Mouse (Mus musculus) thymus, postnatal 25 days (tissue): ENCODE measurements around the gene B4galnt1.
A peak's percentile ranks its signal among the peaks of the same experiment; 100 is the strongest.

Source experiments
- DNase-seq: peaks from one replicate; pipeline ENCODE4 v3.0.0; 2022

The B4galnt1 gene

GRCm38 (mm10) chr10:127211414-127211854, 46.4 kb downstream of the B4galnt1 start, which contains the start of gene Pip4k2c:
Gene Pip4k2c, minus strand, starts transcription at chr10:127211585.
- peak; percentile 94 for DNase-seq

- DNase-seq: no peak
Observed at GRCm38 (mm10) chr10:127213272-127213671, 48.2 kb downstream of the B4galnt1 start.

GRCm38 (mm10) chr10:127213704-127214421, 48.8 kb downstream of the B4galnt1 start:
- no peak for DNase-seq

GRCm38 (mm10) chr10:127214422-127214803, 49.4 kb downstream of the B4galnt1 start:
- DNase-seq: no peak

- DNase-seq: no peak
Observed at GRCm38 (mm10) chr10:127216456-127216855, 51.4 kb downstream of the B4galnt1 start.

GRCm38 (mm10) chr10:127217177-127217576, 52.2 kb downstream of the B4galnt1 start:
- DNase-seq: no peak

- no peak for DNase-seq
Observed at GRCm38 (mm10) chr10:127218339-127218738, 53.3 kb downstream of the B4galnt1 start.
